Mouse (Mus musculus) midbrain, embryonic 14.5 days (tissue): ENCODE data around the gene Mrpl38. TPM values are rescaled to one million over a fixed set of nuclear protein-coding genes. Genes with fewer than 3 reads are reported as not detected.

ENCODE experiments used
- ATAC-seq: fragments of 200-750 bp; cut with Nextera tagmentation; 2 replicates; pipeline ENCODE4 v1.8.0; 2017; ENCODE audit warnings: moderate number of reproducible peaks, moderate library complexity; ENCODE audit not compliant: low FRiP score, low TSS enrichment
- DNase-seq: peaks from one replicate; pipeline ENCODE4 v3.0.0-alpha.2; 2015
- H3K27ac ChIP-seq: fragments of 300-500 bp; sonication (generic); replicated peaks from 2 replicates; pipeline ENCODE4 v1.5.1; 2014; ENCODE audit warnings: mild to moderate bottlenecking, low read depth, low read length, moderate library complexity
- H3K27me3 ChIP-seq: fragments of 300-500 bp; sonication (generic); 2 replicates; pipeline ENCODE4 v1.6.1; 2014; ENCODE audit warnings: low read length, control low read depth, mixed read lengths; ENCODE audit not compliant: control insufficient read depth, insufficient read depth
- H3K36me3 ChIP-seq: fragments of 300-500 bp; sonication (generic); 2 replicates; pipeline ENCODE4 v1.6.1; 2014; ENCODE audit warnings: low read length, control low read depth; ENCODE audit not compliant: control insufficient read depth, insufficient read depth
- H3K4me1 ChIP-seq: fragments of 300-500 bp; sonication (generic); 2 replicates; pipeline ENCODE4 v1.6.1; 2014; ENCODE audit warnings: mild to moderate bottlenecking, antibody characterized with exemption, low read length, control low read depth; ENCODE audit not compliant: control insufficient read depth, insufficient read depth
- H3K4me2 ChIP-seq: fragments of 300-500 bp; sonication (generic); 2 replicates; pipeline ENCODE4 v1.6.1; 2014; ENCODE audit warnings: mild to moderate bottlenecking, low read length, moderate library complexity
- H3K4me3 ChIP-seq: fragments of 300-500 bp; sonication (generic); replicated peaks from 2 replicates; pipeline ENCODE4 v1.5.1; 2014; ENCODE audit warnings: low read depth, low read length
- H3K9ac ChIP-seq: fragments of 300-500 bp; sonication (generic); replicated peaks from 2 replicates; pipeline ENCODE4 v1.6.1; 2014; ENCODE audit warnings: mild to moderate bottlenecking, low read length, moderate library complexity
- H3K9me3 ChIP-seq: fragments of 300-500 bp; sonication (generic); 2 replicates; pipeline ENCODE4 v1.6.1; 2016; ENCODE audit warnings: low read length, control low read depth, mixed read lengths; ENCODE audit not compliant: control insufficient read depth
- WGBS: fragments of 180-500 bp; shearing (Covaris S2); extraction: QIAGEN DNeasy Blood & Tissue Kit; methylation state at CpG from one replicate; pipeline ENCODE4 v1.1.7; 2014; 5-methylcytosine and 5-hydroxymethylcytosine counted together
- polyA plus RNA-seq: library from polyadenylated mRNA; unstranded; fragments of >200 nt; fragmentation: Nextera tagmentation; extraction: Ambion mirVana; gene quantifications from 2 replicates; pipeline ENCODE4 v1.2.1, GENCODE M21; 2014

The Mrpl38 gene
- polyA plus RNA-seq, 1 experiment from 2014 or later: 72.5 TPM

DNA sequence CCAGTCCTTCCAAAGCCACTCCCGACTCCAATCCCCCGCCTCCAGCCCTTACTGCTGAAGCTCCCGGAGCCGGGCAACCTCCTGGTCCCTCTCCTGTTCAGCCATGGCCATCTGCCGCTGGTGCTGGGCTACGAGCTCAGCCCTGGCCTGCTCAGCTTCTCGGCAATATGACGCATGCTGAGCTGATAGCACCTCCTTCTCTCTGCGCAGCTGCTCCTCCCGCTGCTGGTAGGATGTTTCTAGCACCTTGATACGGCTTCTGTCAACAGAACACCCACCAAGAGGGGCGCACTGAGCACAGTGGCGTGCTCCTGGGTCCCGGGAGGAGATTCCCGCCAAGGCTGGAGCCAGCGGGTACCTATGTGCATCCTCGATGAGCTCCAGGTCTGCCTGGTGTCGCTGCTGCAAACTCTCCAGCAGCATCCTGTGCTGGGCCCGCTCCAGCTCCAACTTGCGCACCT is 10.1 kb upstream of the Mrpl38 start:
- Histone ChIP-seq H3K36me3 (peaks cover 100% of the 10 kb centered on the region), H3K4me2 (no peak overlapping the region), H3K9me3 (no peaks in the 10 kb centered on the region), H3K27ac (no peak overlapping the region), H3K4me3 (no peak overlapping the region), H3K9ac (no peak overlapping the region), H3K27me3 (no peaks in the 10 kb centered on the region), H3K4me1 (no peaks in the 10 kb centered on the region)
- DNase-seq (no peak), ATAC-seq (no peak)
- 71% methylated on average over 20 of the region's 20 CpGs for WGBS

GRCm38 (mm10) chr11:116146294-116146985 is 7.8 kb upstream of the Mrpl38 start:
- no peak for DNase-seq
- Histone ChIP-seq H3K4me2 (no peak overlapping the region), H3K27ac (no peak overlapping the region), H3K9me3 (no peaks in the 10 kb centered on the region), H3K4me1 (no peaks in the 10 kb centered on the region), H3K36me3 (peaks cover 100% of the 10 kb centered on the region), H3K27me3 (no peaks in the 10 kb centered on the region), H3K9ac (no peak overlapping the region), H3K4me3 (no peak overlapping the region)
- ATAC-seq: no peak; the same call in 1 of the 2 replicates
- 73% methylated on average over 25 of the region's 25 CpGs for WGBS

- Histone ChIP-seq H3K27me3 (no peaks in the 10 kb centered on the region), H3K4me1 (no peaks in the 10 kb centered on the region), H3K27ac (no peak overlapping the region), H3K36me3 (peaks cover 95% of the 10 kb centered on the region), H3K4me2 (no peak overlapping the region), H3K9me3 (no peaks in the 10 kb centered on the region), H3K4me3 (no peak overlapping the region), H3K9ac (no peak overlapping the region)
- 62% methylated on average over 18 of the region's 18 CpGs for WGBS
- ATAC-seq (no peak), DNase-seq (no peak)
Measured at GRCm38 (mm10) chr11:116145481-116146293, 7.0 kb upstream of the Mrpl38 start.

- no peak for ATAC-seq
- Histone ChIP-seq H3K4me1 (no peaks in the 10 kb centered on the region), H3K4me2 (no peak overlapping the region), H3K9me3 (no peaks in the 10 kb centered on the region), H3K4me3 (no peak overlapping the region), H3K9ac (no peak overlapping the region), H3K27ac (no peak overlapping the region), H3K36me3 (peaks cover 73% of the 10 kb centered on the region), H3K27me3 (no peaks in the 10 kb centered on the region)
- WGBS: 93% methylated on average over 3 of the region's 3 CpGs
- DNase-seq: no peak
Measured at GRCm38 (mm10) chr11:116143468-116143867, 4.8 kb upstream of the Mrpl38 start.

- Histone ChIP-seq H3K9me3 (no peaks in the 10 kb centered on the region), H3K27ac (no peak overlapping the region), H3K4me1 (peaks cover 4% of the 10 kb centered on the region; the same call in 1 of the 2 replicates), H3K27me3 (no peaks in the 10 kb centered on the region), H3K4me2 (no peak overlapping the region), H3K4me3 (no peak overlapping the region), H3K9ac (no peak overlapping the region), H3K36me3 (peaks cover 62% of the 10 kb centered on the region)
- 78% methylated on average over 10 of the region's 10 CpGs for WGBS
- ATAC-seq (no peak), DNase-seq (no peak)
Measured at GRCm38 (mm10) chr11:116142211-116142991, 3.7 kb upstream of the Mrpl38 start.

DNA sequence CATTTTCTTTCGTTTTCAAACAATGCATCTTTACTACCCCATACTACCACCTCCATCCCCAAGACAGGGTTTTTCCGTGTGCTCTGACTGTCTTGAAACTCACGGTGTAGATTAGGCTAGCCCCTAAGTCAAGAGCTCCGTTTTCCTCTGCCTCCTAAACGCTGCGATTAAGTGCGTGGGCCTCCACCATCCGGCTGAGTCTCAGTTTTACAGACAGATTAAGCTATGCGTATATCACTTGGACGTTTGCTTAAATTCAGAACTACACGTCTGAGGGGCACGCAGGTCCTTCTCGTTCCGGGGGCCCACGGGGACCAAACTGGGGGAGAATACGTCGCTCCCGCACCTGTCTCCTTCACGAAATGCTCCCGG is 586 bp downstream of the Mrpl38 start:
- Histone ChIP-seq H3K9me3 (no peaks in the 10 kb centered on the region), H3K4me3 (peak overlapping the region; percentile 87), H3K36me3 (peaks cover 35% of the 10 kb centered on the region), H3K4me1 (peaks cover 4% of the 10 kb centered on the region; the same call in 1 of the 2 replicates), H3K4me2 (peak overlapping the region; percentile 63), H3K9ac (peak overlapping the region; percentile 81), H3K27ac (peak overlapping the region; percentile 74; the same call in 1 of the 2 replicates), H3K27me3 (no peaks in the 10 kb centered on the region)
- under 1% methylated on average over 20 of the region's 20 CpGs for WGBS
- DNase-seq (peak; percentile 27), ATAC-seq (no peak)

- Histone ChIP-seq H3K27me3 (no peaks in the 10 kb centered on the region), H3K4me1 (peaks cover 11% of the 10 kb centered on the region), H3K27ac (no peak overlapping the region), H3K4me3 (no peak overlapping the region), H3K9me3 (no peaks in the 10 kb centered on the region), H3K4me2 (no peak overlapping the region), H3K9ac (no peak overlapping the region), H3K36me3 (peaks cover 29% of the 10 kb centered on the region)
- 92% methylated on average over 10 of the region's 10 CpGs for WGBS
- DNase-seq: no peak
- no peak for ATAC-seq
Measured at GRCm38 (mm10) chr11:116134171-116134570, 4.5 kb downstream of the Mrpl38 start.

DNA sequence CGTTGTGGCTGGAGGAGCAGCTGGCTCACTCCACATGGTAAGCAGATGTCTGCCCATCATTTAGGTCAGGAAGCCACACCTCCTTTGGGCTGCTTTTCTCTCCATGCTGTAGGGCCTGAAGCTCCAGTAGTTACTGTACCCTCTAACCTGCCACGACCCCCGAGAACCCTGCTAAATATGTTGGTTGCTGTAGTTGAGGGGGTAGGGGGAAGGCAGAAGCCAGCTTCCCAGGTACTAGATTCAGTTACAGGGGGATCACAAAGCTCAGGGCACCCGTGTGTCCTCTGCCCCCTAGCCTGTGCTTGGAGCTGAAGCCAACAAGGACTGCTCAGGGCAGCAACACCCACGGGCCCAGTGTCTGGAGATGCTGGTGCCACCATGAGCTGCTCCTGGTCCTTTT is 5.2 kb downstream of the Mrpl38 start:
- H3K4me3 ChIP-seq: no peak overlapping the region
- H3K4me1 ChIP-seq: peaks cover 11% of the 10 kb centered on the region
- H3K9me3 ChIP-seq: no peaks in the 10 kb centered on the region
- H3K27ac ChIP-seq: no peak overlapping the region
- peaks cover 29% of the 10 kb centered on the region for H3K36me3 ChIP-seq
- WGBS: 89% methylated on average over 5 of the region's 5 CpGs
- no peak overlapping the region for H3K4me2 ChIP-seq
- ATAC-seq: no peak
- no peaks in the 10 kb centered on the region for H3K27me3 ChIP-seq
- no peak for DNase-seq
- H3K9ac ChIP-seq: no peak overlapping the region
